Mouse (Mus musculus) neural tube, embryonic 14.5 days (tissue): ENCODE data around the gene Spen. TPM values are rescaled to one million over a fixed set of nuclear protein-coding genes. Genes with fewer than 3 reads are reported as not detected.

ENCODE experiments used
- ATAC-seq: fragments of 200-750 bp; cut with Nextera tagmentation; 2 replicates; pipeline ENCODE4 v1.8.0; 2017; ENCODE audit warnings: low read depth, mild to moderate bottlenecking, moderate TSS enrichment, moderate library complexity
- H3K27ac ChIP-seq: fragments of 300-500 bp; sonication (generic); 2 replicates; pipeline ENCODE4 v1.5.1; 2014; ENCODE audit warnings: low read depth, mild to moderate bottlenecking, control low read depth, low read length, moderate library complexity, mixed read lengths
- H3K27me3 ChIP-seq: fragments of 300-500 bp; sonication (generic); 2 replicates; pipeline ENCODE4 v1.6.1; 2014; ENCODE audit warnings: low read length; ENCODE audit not compliant: control insufficient read depth, insufficient read depth
- H3K36me3 ChIP-seq: fragments of 300-500 bp; sonication (generic); 2 replicates; pipeline ENCODE4 v1.6.1; 2014; ENCODE audit warnings: low read length, mixed read lengths; ENCODE audit not compliant: control insufficient read depth, insufficient read depth
- H3K4me1 ChIP-seq: fragments of 300-500 bp; sonication (generic); 2 replicates; pipeline ENCODE4 v1.6.1; 2014; ENCODE audit warnings: low read length; ENCODE audit not compliant: control insufficient read depth, insufficient read depth
- H3K4me2 ChIP-seq: fragments of 300-500 bp; sonication (generic); 2 replicates; pipeline ENCODE4 v1.6.1; 2014; ENCODE audit warnings: mild to moderate bottlenecking, low read depth, low read length, control low read depth
- H3K4me3 ChIP-seq: fragments of 300-500 bp; sonication (generic); 2 replicates; pipeline ENCODE4 v1.5.1; 2014; ENCODE audit warnings: low read depth, low read length, control low read depth, mixed read lengths
- H3K9ac ChIP-seq: fragments of 300-500 bp; sonication (generic); replicated peaks from 2 replicates; pipeline ENCODE4 v1.6.1; 2014; ENCODE audit warnings: low read depth, mild to moderate bottlenecking, control low read depth, low read length, mixed read lengths
- H3K9me3 ChIP-seq: fragments of 300-500 bp; sonication (generic); 2 replicates; pipeline ENCODE4 v1.6.1; 2016; ENCODE audit warnings: low read length; ENCODE audit not compliant: control insufficient read depth
- WGBS: fragments of 180-500 bp; shearing (Covaris S2); extraction: QIAGEN DNeasy Blood & Tissue Kit; methylation state at CpG from one replicate; pipeline ENCODE4 v1.1.7; 2014; 5-methylcytosine and 5-hydroxymethylcytosine counted together
- polyA plus RNA-seq: library from polyadenylated mRNA; unstranded; fragments of >200 nt; fragmentation: Nextera tagmentation; extraction: Ambion mirVana; gene quantifications from 2 replicates; pipeline ENCODE4 v1.2.1, GENCODE M21; 2014

The Spen gene
- polyA plus RNA-seq, 1 experiment from 2014 or later: 23.9 TPM

GRCm38 (mm10) chr4:141540844-141541243 lies 2.4 kb upstream of the Spen start:
- Histone ChIP-seq H3K27ac (no peak overlapping the region), H3K4me1 (peaks cover 9% of the 10 kb centered on the region; the same call in 1 of the 2 replicates), H3K4me2 (no peak overlapping the region), H3K27me3 (no peaks in the 10 kb centered on the region), H3K4me3 (no peak overlapping the region), H3K9me3 (no peaks in the 10 kb centered on the region), H3K9ac (no peak overlapping the region), H3K36me3 (no peaks in the 10 kb centered on the region)
- no peak for ATAC-seq
- WGBS: 76% methylated on average over 3 of the region's 3 CpGs

GRCm38 (mm10) chr4:141539213-141539767 lies 893 bp upstream of the Spen start:
- H3K36me3 ChIP-seq: no peaks in the 10 kb centered on the region
- H3K4me3 ChIP-seq: peak overlapping the region; percentile 94
- H3K9ac ChIP-seq: peak overlapping the region; percentile 94
- H3K4me2 ChIP-seq: peak overlapping the region; percentile 66
- H3K27me3 ChIP-seq: no peaks in the 10 kb centered on the region
- H3K4me1 ChIP-seq: peaks cover 13% of the 10 kb centered on the region
- no peak for ATAC-seq
- H3K27ac ChIP-seq: peak overlapping the region; percentile 96
- H3K9me3 ChIP-seq: no peaks in the 10 kb centered on the region
- 48% methylated on average over 12 of the region's 12 CpGs for WGBS

- H3K4me1 ChIP-seq: peaks cover 19% of the 10 kb centered on the region
- no peaks in the 10 kb centered on the region for H3K36me3 ChIP-seq
- peak overlapping the region; percentile 66 for H3K4me2 ChIP-seq
- ATAC-seq: no peak; the same call in 1 of the 2 replicates
- peak overlapping the region; percentile 94 for H3K9ac ChIP-seq
- no peaks in the 10 kb centered on the region for H3K9me3 ChIP-seq
- H3K4me3 ChIP-seq: peak overlapping the region; percentile 94
- no peaks in the 10 kb centered on the region for H3K27me3 ChIP-seq
- peak overlapping the region; percentile 96 for H3K27ac ChIP-seq
- WGBS: under 1% methylated on average over 72 of the region's 101 CpGs
Measured at GRCm38 (mm10) chr4:141537706-141538407, 540 bp downstream of the Spen start.

- Histone ChIP-seq H3K4me1 (peaks cover 19% of the 10 kb centered on the region), H3K36me3 (no peaks in the 10 kb centered on the region)
- under 1% methylated on average over 14 of the region's 14 CpGs for WGBS
Measured at GRCm38 (mm10) chr4:141537226-141537610, 1.2 kb downstream of the Spen start.

GRCm38 (mm10) chr4:141536291-141537225 lies 1.8 kb downstream of the Spen start:
- H3K27me3 ChIP-seq: no peaks in the 10 kb centered on the region
- peaks cover 21% of the 10 kb centered on the region for H3K4me1 ChIP-seq
- H3K36me3 ChIP-seq: no peaks in the 10 kb centered on the region
- peak; percentile 73 for ATAC-seq
- H3K4me3 ChIP-seq: peak overlapping the region; percentile 94
- H3K4me2 ChIP-seq: peak overlapping the region; percentile 66
- peak overlapping the region; percentile 96 for H3K27ac ChIP-seq
- WGBS: under 1% methylated on average over 61 of the region's 61 CpGs
- H3K9me3 ChIP-seq: no peaks in the 10 kb centered on the region
- H3K9ac ChIP-seq: peak overlapping the region; percentile 94

More at GRCm38 (mm10) chr4:141537226-141537610, 1.2 kb downstream of the Spen start:
- peak overlapping the region; percentile 94 for H3K4me3 ChIP-seq
- H3K4me2 ChIP-seq: peak overlapping the region; percentile 66
- H3K27me3 ChIP-seq: no peaks in the 10 kb centered on the region
- H3K9ac ChIP-seq: peak overlapping the region; percentile 94
- no peaks in the 10 kb centered on the region for H3K9me3 ChIP-seq
- no peak for ATAC-seq
- H3K27ac ChIP-seq: peak overlapping the region; percentile 96

GRCm38 (mm10) chr4:141534947-141535680 lies 3.3 kb downstream of the Spen start:
- peak; percentile 42; the same call in 1 of the 2 replicates for ATAC-seq

GRCm38 (mm10) chr4:141530979-141531378 lies 7.4 kb downstream of the Spen start:
- Histone ChIP-seq H3K4me2 (no peak overlapping the region), H3K27me3 (no peaks in the 10 kb centered on the region), H3K9ac (no peak overlapping the region), H3K36me3 (no peaks in the 10 kb centered on the region), H3K9me3 (no peaks in the 10 kb centered on the region), H3K4me1 (peaks cover 18% of the 10 kb centered on the region), H3K27ac (no peak overlapping the region), H3K4me3 (no peak overlapping the region)
- 79% methylated on average over 15 of the region's 15 CpGs for WGBS
- no peak for ATAC-seq

More at GRCm38 (mm10) chr4:141534947-141535680, 3.3 kb downstream of the Spen start:
- Histone ChIP-seq H3K9me3 (no peaks in the 10 kb centered on the region), H3K4me3 (peak overlapping the region; percentile 94), H3K4me2 (peak overlapping the region; percentile 66), H3K9ac (peak overlapping the region; percentile 94), H3K36me3 (no peaks in the 10 kb centered on the region), H3K4me1 (peaks cover 24% of the 10 kb centered on the region), H3K27ac (peak overlapping the region; percentile 96), H3K27me3 (no peaks in the 10 kb centered on the region)
- WGBS: 8% methylated on average over 9 of the region's 11 CpGs

- no peak for ATAC-seq
- H3K27me3 ChIP-seq: no peaks in the 10 kb centered on the region
- WGBS: 82% methylated on average over 11 of the region's 11 CpGs
- no peak overlapping the region for H3K4me2 ChIP-seq
- no peak overlapping the region for H3K27ac ChIP-seq
- H3K9ac ChIP-seq: no peak overlapping the region
- no peaks in the 10 kb centered on the region for H3K36me3 ChIP-seq
- H3K9me3 ChIP-seq: no peaks in the 10 kb centered on the region
- H3K4me3 ChIP-seq: no peak overlapping the region
- peaks cover 7% of the 10 kb centered on the region; the same call in 1 of the 2 replicates for H3K4me1 ChIP-seq
Measured at GRCm38 (mm10) chr4:141528938-141529337, 9.5 kb downstream of the Spen start.
